Mouse (Mus musculus): ENCODE data around the gene Naa35. TPM values are rescaled to one million over a fixed set of nuclear protein-coding genes. Genes with fewer than 3 reads are reported as not detected.
A peak's percentile ranks its signal among the peaks of the same experiment; 100 is the strongest.

Naa35 gene
- polyA plus RNA-seq, 1 experiment: 0.51 TPM

- H3K4me1 ChIP-seq (ENCODE audit: control insufficient read depth): peaks cover 53% of the 10 kb centered on the region
Observed at GRCm38 (mm10) chr13:59552286-59552685, 32.8 kb upstream of the Naa35 start.

GRCm38 (mm10) chr13:59552751-59553150, 32.3 kb upstream of the Naa35 start:
- no peak for TF ChIP-seq TAL1 (IDR thresholded peaks at IDR 0.05; ENCODE audit: low read length)
- TF ChIP-seq GATA1 (IDR thresholded peaks at IDR 0.05; ENCODE audit: low read length): no peak
- Histone ChIP-seq H3K4me3 (replicated peaks) (no peak overlapping the region), H3K9me3 (ENCODE audit: control insufficient read depth, low read length) (no peaks in the 10 kb centered on the region), H3K36me3 (ENCODE audit: control insufficient read depth) (peaks cover 2% of the 10 kb centered on the region), H3K4me1 (ENCODE audit: control insufficient read depth) (peaks cover 53% of the 10 kb centered on the region), H3K27me3 (ENCODE audit: control insufficient read depth) (peaks cover 3% of the 10 kb centered on the region; the same call in 1 of the 2 replicates)

More at GRCm38 (mm10) chr13:59552286-59552685, 32.8 kb upstream of the Naa35 start:
- Histone ChIP-seq H3K27me3 (ENCODE audit: control insufficient read depth) (peaks cover 3% of the 10 kb centered on the region; the same call in 1 of the 2 replicates), H3K4me3 (replicated peaks) (no peak overlapping the region), H3K36me3 (ENCODE audit: control insufficient read depth) (peaks cover 2% of the 10 kb centered on the region), H3K9me3 (ENCODE audit: control insufficient read depth, low read length) (no peaks in the 10 kb centered on the region)
- no peak for TF ChIP-seq TAL1 (IDR thresholded peaks at IDR 0.05; ENCODE audit: low read length)
- no peak for TF ChIP-seq GATA1 (IDR thresholded peaks at IDR 0.05; ENCODE audit: low read length)

DNA sequence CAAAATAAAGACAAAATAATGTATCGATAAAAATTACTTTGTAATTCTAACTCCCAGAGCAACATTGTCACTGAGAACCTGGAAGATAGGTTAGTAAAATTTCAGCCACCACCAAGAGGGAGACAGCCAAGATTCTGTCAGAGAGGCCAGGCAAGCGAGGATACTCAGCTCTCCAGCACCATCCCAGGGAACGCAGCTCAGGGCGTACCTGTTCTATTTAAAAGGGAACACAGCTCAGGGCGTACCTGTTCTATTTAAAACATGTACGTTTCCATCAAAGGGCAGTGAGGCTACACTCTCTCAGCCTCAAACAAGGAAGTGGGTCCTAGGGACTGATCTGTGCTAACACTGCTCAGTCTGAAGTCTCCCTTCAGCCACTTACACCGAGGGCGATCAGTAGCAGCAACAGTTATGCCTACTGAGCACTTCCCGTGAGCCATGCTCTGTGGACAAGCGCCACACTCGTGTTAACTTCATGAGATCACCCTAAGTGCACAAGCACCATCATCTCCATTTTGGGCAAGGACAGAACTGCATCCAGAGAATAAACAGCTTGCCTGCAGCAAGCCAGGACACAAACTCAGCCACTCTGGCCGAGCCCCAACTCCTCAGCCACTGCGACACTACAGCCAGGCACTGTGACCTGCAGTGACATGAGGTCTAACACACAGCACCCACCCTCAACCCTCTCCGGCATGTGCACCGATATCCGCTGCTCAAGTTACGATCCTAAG, 30.1 kb upstream of the Naa35 start:
- peaks cover 6% of the 10 kb centered on the region; the same call in 1 of the 2 replicates for H3K27me3 ChIP-seq (ENCODE audit: control insufficient read depth)
- no peaks in the 10 kb centered on the region for H3K9me3 ChIP-seq (ENCODE audit: control insufficient read depth, low read length)
- H3K36me3 ChIP-seq (ENCODE audit: control insufficient read depth): peaks cover 2% of the 10 kb centered on the region
- H3K4me1 ChIP-seq (ENCODE audit: control insufficient read depth): peaks cover 47% of the 10 kb centered on the region
- no peak for TF ChIP-seq TAL1 (IDR thresholded peaks at IDR 0.05; ENCODE audit: low read length)
- peak overlapping the region; percentile 12 for H3K4me3 ChIP-seq (replicated peaks)

DNA sequence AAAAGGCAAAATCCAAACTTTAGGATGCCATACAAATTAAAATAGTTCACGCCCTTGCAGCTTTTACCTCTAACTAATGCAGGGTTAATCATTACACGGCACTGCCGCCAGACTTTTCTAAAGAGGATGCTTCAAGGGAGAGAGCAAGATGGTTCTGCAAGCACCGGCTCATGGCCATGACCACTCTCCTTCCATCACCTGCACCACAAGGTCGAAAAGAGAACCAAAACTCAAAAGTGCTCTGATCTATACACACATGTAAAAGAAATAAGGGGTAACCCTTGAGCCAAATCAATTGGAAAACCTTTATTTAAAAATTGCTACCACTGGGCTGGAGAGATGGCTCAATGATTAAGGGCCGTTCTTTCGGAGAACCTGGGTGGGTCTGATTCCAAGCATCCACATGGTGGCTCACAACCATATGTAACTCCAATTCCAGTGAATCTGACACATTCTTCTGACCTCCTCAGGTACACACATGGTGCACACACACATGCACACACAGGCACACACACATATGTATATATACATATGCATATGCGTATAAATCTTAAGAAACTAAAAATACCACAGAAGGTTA, 29.4 kb upstream of the Naa35 start:
- Histone ChIP-seq H3K4me1 (ENCODE audit: control insufficient read depth) (peaks cover 41% of the 10 kb centered on the region), H3K36me3 (ENCODE audit: control insufficient read depth) (peaks cover 2% of the 10 kb centered on the region), H3K4me3 (replicated peaks) (peak overlapping the region; percentile 91), H3K9me3 (ENCODE audit: control insufficient read depth, low read length) (no peaks in the 10 kb centered on the region), H3K27me3 (ENCODE audit: control insufficient read depth) (peaks cover 6% of the 10 kb centered on the region; the same call in 1 of the 2 replicates)
- TF ChIP-seq TAL1 (IDR thresholded peaks at IDR 0.05; ENCODE audit: low read length): no peak
- no peak for TF ChIP-seq GATA1 (IDR thresholded peaks at IDR 0.05; ENCODE audit: low read length)

DNA sequence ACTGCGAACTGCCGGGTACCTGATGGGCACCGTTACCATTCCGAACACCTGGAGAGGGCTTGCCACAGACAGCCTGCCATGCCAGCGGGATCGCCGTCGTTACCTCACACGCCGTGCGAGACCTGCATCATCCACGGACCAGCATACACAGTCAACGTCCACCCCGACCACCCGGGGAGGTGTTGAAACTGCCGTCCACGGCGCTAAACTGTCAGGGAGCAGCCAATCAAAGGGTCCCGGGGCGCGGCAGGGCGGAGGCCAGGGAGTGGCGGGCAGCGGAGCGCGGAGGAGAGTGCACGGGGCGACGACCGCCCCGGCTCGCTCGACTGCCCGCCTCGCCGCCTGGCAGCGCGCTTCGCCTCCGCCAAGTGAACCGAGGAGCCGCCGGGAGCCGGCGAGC, 28.4 kb upstream of the Naa35 start:
- Histone ChIP-seq H3K27me3 (ENCODE audit: control insufficient read depth) (peaks cover 9% of the 10 kb centered on the region), H3K4me1 (ENCODE audit: control insufficient read depth) (peaks cover 37% of the 10 kb centered on the region), H3K36me3 (ENCODE audit: control insufficient read depth) (peaks cover under 1% of the 10 kb centered on the region), H3K9me3 (ENCODE audit: control insufficient read depth, low read length) (no peaks in the 10 kb centered on the region), H3K4me3 (replicated peaks) (peak overlapping the region; percentile 91)
- TF ChIP-seq TAL1 (IDR thresholded peaks at IDR 0.05; ENCODE audit: low read length) (no peak), GATA1 (IDR thresholded peaks at IDR 0.05; ENCODE audit: low read length) (no peak)

- peaks cover 36% of the 10 kb centered on the region for H3K4me1 ChIP-seq (ENCODE audit: control insufficient read depth)
- H3K9me3 ChIP-seq (ENCODE audit: control insufficient read depth, low read length): no peaks in the 10 kb centered on the region
- H3K4me3 ChIP-seq (replicated peaks): peak overlapping the region; percentile 91
- no peaks in the 10 kb centered on the region; the same call in 1 of the 2 replicates for H3K36me3 ChIP-seq (ENCODE audit: control insufficient read depth)
- no peak for TF ChIP-seq GATA1 (IDR thresholded peaks at IDR 0.05; ENCODE audit: low read length)
- no peak for TF ChIP-seq TAL1 (IDR thresholded peaks at IDR 0.05; ENCODE audit: low read length)
- peaks cover 14% of the 10 kb centered on the region for H3K27me3 ChIP-seq (ENCODE audit: control insufficient read depth)
Observed at GRCm38 (mm10) chr13:59557185-59557985, 27.7 kb upstream of the Naa35 start.

DNA sequence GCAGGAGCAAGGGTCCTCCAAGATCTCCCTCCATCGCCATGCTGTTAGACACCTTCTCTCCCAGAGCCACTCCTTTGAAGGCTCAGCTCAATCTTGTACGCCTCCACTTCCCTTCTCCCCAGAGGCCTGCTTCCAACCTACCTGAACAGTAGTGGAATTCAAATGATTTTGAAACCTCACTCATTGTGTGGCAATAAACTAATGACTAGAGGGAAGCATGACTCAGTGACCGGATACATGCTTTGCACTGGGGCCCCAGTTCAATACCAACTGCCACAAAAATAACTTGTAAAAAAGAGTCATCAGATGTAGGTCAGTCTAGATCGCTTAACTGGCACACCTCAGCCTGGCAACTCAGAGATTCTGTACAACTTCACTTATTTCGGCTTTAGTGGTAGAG, 26.3 kb upstream of the Naa35 start:
- TF ChIP-seq GATA1 (IDR thresholded peaks at IDR 0.05; ENCODE audit: low read length) (no peak), TAL1 (IDR thresholded peaks at IDR 0.05; ENCODE audit: low read length) (no peak)
- H3K36me3 ChIP-seq (ENCODE audit: control insufficient read depth): no peaks in the 10 kb centered on the region
- H3K9me3 ChIP-seq (ENCODE audit: control insufficient read depth, low read length): no peaks in the 10 kb centered on the region
- peaks cover 36% of the 10 kb centered on the region for H3K4me1 ChIP-seq (ENCODE audit: control insufficient read depth)
- H3K27me3 ChIP-seq (ENCODE audit: control insufficient read depth): peaks cover 14% of the 10 kb centered on the region
- H3K4me3 ChIP-seq (replicated peaks): no peak overlapping the region

DNA sequence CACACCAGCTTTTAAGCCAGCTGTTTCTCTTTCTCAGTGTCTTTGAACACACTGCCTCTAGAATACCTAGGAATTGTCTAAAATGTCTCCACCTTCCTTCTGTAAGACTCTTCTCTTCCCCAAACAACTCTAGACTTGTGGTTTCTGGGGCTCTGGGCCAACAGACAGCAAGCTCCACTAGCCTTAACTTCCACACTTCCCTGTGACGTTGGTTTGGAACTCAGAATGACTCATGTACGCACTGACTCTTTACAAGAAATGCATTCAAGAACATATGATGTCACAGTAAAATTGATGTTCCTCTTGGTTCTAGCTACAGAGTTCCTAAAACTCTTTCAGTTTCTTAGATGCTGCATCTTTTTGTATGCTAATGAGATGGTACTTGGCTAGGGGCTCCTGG, 22.6 kb upstream of the Naa35 start:
- Histone ChIP-seq H3K4me1 (ENCODE audit: control insufficient read depth) (peaks cover 16% of the 10 kb centered on the region), H3K9me3 (ENCODE audit: control insufficient read depth, low read length) (no peaks in the 10 kb centered on the region), H3K36me3 (ENCODE audit: control insufficient read depth) (no peaks in the 10 kb centered on the region), H3K27me3 (ENCODE audit: control insufficient read depth) (peaks cover 15% of the 10 kb centered on the region), H3K4me3 (replicated peaks) (no peak overlapping the region)
- TF ChIP-seq TAL1 (IDR thresholded peaks at IDR 0.05; ENCODE audit: low read length) (no peak), GATA1 (IDR thresholded peaks at IDR 0.05; ENCODE audit: low read length) (no peak)

DNA sequence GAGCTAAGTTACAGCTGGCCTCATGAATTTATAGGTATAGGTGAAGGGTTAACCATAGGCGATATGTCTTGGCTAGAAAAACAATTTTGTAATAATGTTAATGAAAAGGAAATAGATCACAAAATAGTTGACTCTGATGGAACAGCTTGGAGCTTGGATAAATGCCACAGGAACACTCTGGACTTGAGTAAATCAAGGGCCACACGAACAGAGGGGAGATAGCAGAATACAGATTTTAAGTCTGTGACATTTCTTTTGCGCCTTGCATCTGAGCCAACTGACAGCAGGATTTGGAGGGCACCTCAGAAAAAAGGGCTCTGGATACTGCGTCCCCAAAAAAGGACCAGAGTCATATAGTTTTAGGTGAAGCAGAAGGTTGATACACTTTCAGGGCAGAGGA, 20.6 kb upstream of the Naa35 start:
- H3K4me3 ChIP-seq (replicated peaks): no peak overlapping the region
- peaks cover 11% of the 10 kb centered on the region for H3K27me3 ChIP-seq (ENCODE audit: control insufficient read depth)
- peaks cover 6% of the 10 kb centered on the region for H3K4me1 ChIP-seq (ENCODE audit: control insufficient read depth)
- no peak for TF ChIP-seq GATA1 (IDR thresholded peaks at IDR 0.05; ENCODE audit: low read length)
- TF ChIP-seq TAL1 (IDR thresholded peaks at IDR 0.05; ENCODE audit: low read length): no peak
- no peaks in the 10 kb centered on the region for H3K36me3 ChIP-seq (ENCODE audit: control insufficient read depth)
- no peaks in the 10 kb centered on the region for H3K9me3 ChIP-seq (ENCODE audit: control insufficient read depth, low read length)
